Mouse (Mus musculus) lung, postnatal 25 days (tissue): ENCODE results near the gene Ctns.

Experiments
- DNase-seq: peaks from one replicate; pipeline ENCODE4 v3.0.0; 2022; ENCODE audit warnings: low spot score

Ctns gene

DNA sequence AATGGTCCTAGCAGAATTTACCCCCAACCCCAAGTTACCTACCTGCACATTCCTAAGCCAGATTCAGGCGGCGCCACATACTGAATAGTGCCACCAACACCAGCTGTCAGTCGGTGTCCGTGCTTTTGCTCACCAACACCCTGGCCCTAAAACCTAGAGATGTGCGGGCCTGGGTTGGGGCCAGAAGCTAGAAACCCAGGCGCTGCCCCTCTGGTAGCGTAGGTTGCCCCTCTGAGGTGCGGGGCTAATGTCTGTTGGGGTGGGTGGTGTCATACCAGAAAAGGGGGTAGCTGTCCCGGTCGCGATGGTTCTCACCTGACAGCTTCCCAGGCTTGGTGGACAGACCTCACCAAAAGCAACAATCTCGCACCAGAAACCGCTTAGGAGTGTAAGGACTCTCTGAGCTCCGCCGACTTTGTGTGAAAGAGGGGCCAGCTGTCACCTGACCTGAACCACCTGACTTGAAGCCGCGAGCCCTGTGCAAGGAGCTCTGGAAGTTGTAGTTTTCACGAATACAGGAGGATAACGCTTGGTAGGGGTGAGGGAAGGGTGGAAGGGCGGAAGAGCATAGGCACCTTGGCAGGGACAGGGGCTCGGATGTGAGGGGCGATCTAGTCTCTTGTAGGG lies at the start of gene Ctns:
Gene Ctns (minus strand): TSS at position 440 of the 627 bp plus-strand sequence.
- peak; percentile 92 for DNase-seq

DNA sequence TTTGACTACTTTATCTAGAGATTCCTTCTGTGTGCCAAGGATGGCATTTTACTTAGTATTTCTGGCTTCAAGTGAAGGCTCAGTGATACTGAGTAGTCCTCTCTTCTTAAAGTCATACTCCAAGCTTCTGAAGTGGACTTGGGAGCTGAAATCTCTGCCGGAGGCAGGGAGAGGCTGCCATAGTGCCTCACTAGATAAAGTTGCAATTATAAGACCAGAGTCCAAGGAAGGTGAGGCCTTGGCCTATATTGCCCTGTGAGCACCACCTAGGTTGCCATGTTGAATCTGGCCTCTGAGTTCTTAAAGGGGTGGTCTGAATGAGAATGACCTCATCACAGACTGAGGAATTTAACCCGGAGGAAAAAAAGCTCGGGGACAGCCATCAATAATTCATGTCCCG lies 43.9 kb upstream of the Ctns start:
- DNase-seq: no peak

DNA sequence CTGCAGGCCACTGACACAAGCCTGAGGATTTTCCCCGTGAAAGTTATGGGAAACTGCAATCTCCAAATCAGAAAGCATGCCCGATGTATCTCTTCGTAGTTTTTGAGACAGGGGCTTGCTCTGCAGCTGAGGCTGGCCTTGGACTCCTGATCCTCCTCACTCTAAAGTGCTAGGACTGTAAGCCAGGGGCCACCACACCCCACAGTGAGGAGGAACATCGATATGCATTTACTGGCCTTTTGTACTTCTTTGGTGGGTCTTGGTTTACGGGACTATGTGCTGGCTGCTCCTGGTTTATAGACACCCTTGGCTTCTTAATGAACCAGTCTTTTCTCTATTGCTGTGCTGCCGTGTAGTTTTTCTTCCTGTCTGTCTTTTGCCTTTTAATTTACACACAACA lies 43.4 kb upstream of the Ctns start:
- DNase-seq: no peak

DNA sequence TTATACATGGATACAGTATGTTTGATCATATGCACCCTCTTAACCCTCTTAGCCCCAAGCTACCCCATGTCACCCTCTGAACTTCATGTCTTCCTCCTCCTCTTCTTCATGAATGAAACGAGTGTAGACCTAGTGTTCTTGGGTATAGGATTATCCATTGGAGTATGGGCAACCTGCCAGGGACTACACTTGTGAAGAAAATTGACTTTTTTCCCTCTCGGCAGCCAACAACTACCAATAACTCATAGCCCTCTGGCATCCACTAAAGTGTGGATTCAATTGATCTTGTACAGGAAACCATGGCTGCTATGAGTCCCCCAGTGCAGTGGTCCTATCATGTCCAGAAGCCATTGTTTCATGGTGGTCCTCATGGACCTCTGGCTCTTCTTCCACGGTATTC lies 37.9 kb upstream of the Ctns start:
- DNase-seq: no peak

DNA sequence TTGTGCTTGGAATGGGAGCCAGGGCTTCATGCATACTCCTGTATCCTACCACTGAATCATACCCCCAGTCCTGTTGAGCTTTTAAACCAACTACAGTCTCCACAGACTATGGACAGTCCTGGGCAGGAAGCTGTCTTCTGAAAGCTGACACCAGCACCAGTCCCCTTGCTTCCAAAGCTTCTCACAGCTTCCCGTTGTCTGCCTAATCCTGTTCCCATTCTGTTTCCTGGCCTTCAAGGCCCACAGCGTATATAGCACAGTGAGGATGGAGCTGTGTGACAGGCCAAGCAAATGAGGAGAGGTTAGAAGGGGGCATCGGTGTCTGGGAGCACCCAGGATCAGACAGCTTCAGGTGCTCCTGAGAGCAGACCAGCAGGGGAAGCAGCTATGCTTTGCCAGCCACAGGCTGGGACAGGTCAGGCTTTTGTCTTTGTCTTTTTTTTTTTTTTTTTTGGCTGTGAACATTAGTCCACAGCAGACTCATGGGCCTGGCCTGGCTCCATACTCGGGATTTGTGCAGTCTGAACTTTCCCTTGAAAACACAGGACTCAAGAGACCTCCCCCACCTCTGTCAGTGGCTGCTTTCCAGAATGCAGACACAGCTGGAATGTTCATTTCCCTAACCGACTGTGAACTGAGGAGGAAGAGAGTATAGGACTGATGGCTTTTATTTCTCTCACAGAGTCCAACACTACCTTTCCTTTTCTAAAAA lies 37.3 kb upstream of the Ctns start:
- peak; percentile 6 for DNase-seq

DNA sequence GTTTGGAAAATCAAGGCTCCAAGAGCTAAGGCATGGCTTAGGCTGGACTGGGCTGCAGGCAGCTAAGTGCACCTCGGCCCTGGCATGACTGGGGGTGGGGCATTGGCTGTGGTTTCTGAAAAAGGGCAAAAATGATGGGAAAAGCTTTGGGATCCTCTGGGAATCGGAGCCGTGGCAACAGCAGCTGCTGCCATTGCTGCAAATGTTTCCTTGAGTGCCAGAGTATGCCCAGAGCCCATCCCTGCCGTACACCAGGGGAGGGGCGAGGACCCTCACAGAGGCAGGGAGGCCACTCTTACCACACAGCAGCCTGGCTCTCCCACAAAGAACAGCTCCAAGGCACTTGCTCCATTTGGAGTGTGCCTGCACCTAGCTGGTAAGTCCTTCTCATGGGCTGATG lies 35.1 kb upstream of the Ctns start, which contains the start of gene Trpv1:
Gene Trpv1 (plus strand): TSS at position 301 of the 400 bp plus-strand sequence.
- no peak for DNase-seq

DNA sequence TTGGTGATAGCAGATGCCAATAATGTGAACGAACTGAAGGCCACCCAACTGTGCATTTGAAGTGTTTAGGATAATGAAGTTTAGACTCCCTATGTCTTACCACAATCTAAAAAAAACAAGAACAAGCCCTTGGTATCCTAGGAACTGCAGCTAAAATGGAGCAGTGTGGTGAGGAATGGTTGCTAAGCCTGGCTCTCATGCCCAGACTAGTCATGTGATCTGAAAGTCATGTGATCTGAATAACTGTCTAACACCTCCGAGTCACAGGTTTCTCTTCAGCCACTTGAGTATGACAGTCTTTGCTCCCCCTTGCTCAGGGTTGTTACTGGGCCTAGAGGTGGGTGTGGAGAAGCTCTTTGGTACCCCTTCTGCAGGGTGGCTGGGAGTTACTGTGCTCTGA lies 33.7 kb upstream of the Ctns start:
- no peak for DNase-seq

DNA sequence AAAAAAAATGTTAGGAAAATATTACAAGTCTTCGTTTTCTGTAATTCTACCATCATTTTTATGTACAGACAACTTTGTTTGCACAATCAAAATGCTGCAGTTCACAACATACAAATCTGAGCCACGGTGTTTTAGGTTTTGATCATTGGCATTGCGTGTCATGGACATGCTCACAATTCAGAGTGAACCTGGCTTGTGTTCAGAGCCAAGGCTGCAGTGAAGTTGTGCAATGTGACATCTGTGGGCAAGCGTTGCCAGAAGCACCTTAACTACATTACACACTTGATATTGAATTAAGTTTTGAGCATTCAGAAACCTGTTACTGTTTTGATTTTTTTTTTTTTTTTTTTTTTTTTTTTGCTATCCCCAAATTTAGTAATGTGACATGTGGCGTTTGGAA lies 31.2 kb upstream of the Ctns start:
- DNase-seq: no peak

DNA sequence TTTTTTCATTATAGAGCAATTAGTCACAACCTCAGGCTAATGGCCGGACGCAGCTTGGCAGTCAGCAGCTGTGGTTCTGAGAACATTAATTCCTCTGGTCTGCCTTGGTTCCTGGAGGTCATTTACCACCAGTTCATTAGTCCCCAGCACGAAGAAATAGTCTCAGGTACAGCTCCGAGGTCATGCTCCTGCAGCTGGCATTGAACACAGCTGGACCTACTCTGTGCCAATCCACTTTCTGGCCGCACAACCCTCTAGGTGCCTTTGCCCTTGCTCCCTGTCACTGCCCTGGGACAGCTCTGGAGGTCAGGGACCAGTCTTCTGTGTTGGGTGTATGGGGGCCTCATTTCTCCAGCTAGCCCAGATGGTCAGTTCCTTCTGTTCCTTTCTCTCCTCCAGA lies 30.0 kb upstream of the Ctns start:
- DNase-seq: no peak

DNA sequence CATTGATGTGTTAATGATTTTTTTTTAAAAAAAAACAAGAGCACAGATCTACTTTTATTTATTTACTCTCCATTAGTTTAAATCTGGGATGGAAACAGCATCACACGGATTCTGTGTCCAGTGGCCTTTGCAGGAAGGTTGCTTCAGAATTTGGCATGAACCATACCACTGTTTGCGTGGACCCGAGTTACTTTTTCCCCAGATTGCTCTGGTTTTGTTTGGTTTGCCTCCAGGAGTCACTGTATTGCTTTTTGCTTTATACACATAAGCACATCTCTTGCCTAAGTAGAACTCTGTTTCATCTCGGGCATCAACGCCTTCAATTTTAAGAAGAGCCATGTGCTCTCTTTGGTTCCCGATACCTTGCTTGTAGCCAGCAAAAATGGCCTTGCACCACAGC lies 27.0 kb upstream of the Ctns start:
- DNase-seq: no peak

DNA sequence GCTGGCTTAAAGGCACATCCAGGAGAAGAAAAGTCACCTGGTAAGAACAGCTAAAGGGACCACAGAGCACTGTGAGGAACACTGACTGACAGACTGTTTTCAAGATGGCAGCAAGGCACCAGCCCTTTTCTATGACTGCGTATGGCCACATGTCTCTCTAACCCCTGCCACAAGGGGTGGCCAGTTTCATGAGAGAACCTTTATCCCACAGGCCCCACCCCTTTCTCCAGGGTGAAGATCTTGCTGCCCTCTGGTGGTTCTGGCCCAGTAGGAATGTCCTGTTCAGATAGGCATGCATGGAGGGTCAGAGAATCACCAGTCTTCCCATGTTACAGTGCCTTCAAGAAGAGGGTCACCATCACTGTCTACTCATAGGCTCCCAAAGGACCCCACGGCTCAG lies 25.1 kb upstream of the Ctns start:
- peak; percentile 39 for DNase-seq

DNA sequence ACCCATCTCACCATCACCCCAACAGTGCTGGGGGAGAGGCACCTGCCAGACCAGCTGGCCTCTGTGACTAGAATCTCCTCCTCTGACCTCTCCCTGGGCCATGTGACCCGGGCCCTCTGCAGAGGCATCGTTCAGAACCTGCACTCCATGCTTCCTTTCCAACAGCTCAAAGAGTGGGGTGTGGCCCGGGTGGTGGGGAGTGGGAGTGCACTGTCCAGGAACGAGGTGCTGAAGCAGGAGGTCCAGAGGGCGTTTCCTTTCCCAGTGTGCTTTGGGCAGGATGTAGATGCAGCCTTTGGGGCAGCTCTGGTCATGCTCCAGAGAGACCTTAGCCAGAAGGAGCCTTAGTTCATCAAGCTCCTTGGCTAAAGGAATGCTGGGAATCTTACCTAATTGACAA lies 24.0 kb upstream of the Ctns start:
- no peak for DNase-seq

DNA sequence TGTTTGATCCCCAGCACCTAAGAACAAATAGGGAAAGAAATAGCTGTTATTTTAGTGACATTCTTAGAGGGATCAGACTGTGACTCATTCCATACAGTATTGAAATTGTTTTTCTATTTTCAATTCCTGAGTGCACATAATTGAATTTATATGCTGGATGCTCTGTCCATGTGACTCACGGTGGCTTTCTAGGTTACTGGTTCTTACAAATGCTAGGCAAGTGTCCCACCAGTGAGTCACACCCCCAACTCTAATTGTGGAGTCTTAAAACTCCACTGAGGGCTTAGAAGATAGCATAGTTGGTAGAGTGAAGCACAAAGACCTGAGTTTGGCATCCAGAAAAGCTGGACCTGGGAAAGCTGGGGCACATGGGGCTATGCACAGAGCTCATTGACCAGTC lies 21.8 kb upstream of the Ctns start:
- DNase-seq: no peak

DNA sequence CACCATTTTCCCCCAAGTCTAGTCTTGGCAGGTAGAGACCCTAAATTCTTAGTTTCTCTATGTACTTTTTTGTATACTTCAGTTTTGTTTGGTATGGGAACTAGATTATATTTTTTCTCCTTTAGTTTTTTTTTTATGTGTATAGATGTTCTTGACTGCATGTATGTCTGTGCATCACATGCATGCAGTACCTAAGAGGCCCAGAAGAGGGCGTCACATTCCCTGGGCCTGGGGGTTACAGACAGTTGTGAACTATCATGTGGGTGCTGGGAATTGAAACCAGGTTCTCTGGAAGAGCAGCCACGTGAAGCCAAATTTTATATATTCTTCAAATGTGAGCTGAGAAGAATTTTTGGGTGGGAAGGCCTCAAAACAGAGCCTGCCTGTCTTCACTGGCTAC lies 20.8 kb upstream of the Ctns start:
- no peak for DNase-seq

DNA sequence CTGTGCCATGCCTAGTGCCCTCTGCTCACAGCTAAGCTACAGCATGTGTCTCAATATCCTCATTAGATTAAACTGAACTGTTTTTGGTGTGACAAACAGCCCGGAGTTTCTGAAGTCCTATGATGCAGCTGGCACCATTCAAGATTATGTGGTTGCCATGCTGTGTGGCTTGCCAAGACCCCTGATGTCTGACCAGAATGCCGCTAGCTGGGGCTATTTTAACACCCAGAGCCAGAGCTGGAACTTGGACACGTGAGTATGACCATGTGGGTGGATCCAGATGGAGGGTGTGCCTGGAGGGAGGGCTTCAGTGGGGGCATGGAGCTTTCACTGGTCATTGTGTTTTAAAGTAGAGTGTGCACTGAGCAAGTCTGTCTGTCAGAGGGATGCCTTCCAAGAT lies 15.1 kb upstream of the Ctns start:
- no peak for DNase-seq

DNA sequence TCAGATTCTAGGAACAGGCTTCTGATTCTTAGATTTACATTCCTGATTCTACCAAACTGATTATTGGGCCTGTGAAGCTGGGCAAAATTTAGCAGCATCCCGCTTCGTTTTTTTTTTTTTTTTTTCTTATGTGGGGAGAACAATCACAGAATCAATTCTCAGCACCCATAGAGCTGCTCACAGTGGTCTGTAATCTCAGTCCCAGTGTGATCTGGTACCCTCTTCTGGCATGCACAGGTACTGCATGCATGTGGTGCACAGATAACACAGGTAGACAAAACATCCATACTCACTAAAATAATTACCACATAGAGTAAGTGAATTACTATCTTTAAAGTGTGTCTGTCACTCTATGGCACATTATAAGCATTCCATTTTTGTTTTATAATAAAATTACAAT lies 8.8 kb upstream of the Ctns start:
- no peak for DNase-seq

DNA sequence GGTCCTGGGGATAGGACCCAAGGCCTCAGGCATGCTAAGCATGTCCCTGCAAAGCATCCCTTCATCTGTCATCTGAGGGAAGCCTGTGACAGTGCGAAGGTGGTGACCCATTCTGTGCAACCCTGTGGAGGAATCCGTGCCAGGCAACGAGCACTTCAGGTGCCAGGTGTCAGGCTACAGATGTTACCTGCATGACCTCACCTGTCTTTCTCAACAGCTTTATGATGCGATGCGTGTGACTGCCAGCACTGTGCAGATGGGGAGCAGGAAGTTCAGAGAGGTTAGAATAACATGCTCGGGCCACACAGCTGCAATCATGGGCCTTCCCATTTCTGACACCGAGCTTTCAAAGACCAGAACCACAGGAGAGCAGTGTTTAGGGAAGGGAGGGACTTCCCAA lies 6.4 kb upstream of the Ctns start:
- DNase-seq: no peak

DNA sequence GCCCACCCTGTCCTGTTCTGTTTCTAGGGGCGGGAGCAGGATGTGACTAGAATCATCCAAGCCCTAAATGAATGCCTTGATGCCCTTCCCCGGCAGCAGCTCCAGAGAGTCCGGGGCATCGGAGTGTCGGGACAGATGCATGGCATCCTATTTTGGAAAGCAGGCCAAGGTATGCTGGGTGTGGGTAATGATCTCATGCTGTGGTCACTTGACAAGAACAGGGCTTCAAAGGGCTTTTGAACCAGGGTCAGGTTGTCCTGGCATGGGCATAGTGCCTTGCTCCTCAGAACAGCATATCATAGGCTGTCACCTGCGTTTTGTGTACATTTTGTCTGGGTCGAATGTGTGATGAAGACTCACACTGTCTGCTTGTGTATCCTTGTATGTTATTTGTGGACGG lies 5.1 kb upstream of the Ctns start:
- DNase-seq: no peak

DNA sequence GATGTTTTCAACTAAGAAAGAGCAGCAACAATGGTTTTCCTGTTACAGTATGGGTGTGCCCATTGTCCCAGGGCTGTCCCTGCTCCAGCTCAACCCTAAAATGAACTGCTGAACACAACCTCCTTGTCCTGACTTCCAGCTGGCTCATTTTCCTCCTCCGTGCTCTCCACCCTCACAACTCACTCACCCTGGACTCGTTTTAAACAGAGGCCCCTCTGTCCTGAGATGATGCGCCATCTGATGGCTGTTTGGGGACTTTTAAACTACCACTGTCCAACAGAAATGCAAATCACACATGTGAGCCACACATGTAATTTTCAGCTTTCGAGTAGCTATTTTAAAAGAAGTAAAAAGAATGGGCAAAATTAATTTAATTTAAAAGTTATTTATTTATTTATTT lies 2.8 kb upstream of the Ctns start:
- no peak for DNase-seq

DNA sequence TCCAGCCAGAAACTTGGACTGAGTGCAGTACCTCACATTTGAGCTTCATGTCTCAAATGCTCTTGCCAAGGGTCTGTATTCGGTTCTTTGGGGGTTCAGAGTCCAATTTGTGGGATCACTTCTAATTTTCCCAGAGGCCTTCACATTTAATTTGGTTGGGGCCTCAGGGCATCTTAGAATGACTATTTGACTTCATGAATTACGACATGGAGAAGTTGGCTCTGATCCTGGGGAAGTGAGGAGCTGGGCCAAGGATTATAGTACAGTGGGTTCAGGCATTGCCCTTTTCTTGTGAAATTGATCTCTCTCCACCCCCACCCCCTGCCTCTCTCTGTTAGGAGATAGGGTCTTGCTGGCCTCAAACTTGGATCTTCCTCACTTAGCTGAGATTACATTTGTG lies 2.2 kb upstream of the Ctns start:
- DNase-seq: no peak

DNA sequence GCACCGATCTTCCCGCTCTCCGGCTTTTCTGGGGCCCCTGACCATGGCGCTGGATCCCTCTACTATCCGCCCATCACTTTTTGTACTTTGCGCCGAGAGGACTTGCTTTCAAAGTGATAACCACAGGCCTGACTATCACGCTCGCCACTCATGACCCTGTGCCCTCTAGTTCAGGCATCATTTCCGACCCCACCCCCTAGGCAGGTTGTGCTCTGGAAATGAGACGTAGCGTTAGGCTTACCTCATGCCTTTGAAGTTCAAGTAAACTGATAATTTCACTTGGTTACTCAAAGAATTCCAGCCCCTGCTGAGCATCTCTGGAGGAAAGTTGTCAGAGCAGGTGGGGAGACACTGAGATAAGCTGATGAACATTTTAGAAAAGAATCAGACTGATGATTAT lies 1.0 kb upstream of the Ctns start:
- DNase-seq: no peak

DNA sequence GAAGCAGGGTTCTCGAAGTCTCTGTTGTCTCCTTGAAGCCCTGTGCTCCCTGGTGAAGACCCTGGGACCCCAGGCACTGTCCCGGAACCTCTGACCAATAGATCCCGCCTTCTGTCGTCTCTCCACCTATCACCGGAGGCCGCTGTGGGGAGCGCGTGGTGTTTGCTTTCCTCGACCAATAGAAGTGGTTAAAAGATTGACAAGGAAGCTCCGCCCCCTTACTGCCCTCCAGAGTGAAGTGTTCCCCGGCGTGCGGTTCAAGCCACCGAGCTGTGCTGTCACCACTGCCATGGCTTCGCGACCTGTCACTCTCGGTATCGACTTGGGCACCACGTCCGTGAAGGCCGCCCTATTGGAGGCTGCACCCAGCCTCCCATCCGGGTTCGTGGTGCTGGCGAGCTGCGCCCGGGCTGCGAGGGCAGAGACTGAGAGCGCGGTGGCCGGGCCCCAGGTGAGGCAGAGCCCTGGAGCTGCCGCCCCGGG lies 429 bp upstream of the Ctns start, which contains the start of gene Shpk:
Gene Shpk (plus strand): TSS at position 231 of the 483 bp plus-strand sequence.
- DNase-seq: peak; percentile 97

DNA sequence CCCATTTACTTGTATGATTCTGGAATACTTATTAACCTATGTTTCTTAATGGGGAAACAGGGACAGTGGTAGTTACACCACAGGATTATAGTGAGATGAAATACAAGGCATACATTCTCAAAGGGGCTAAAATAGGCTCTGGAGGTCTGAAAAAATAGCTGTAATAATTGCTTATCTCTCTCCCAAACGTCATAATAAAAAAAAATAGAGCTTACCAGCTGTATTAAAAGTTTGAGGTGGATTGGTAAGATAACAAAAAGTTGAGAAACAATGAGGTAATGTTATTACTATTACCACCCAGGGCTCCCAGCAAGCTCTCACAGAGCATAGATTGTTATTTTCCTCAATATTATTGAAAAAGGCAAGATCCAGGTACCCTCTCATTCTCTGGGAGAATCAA lies 652 bp downstream of the Ctns start:
- no peak for DNase-seq

DNA sequence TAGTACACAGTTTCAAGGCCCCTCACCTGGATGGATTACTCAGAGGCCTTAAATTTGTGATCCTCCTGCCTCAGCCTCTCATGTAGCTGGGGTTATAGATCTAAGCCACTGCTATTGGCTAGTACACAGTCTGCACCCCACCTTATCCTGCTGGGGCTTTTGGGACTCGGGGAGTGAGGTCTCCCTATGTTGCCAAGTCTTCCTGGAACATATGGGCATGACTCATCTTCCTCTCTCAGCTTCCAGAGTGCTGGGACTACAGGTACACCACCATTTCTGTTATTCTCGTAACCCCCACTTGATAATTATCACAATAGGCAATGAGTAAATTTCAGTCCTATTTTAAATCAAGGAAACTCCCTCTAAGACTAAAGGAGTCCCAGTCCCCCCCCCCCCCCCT lies 4.4 kb downstream of the Ctns start:
- no peak for DNase-seq
